18 mouse cellular contexts compared by ENCODE assay signal in the genomic region with DNA sequence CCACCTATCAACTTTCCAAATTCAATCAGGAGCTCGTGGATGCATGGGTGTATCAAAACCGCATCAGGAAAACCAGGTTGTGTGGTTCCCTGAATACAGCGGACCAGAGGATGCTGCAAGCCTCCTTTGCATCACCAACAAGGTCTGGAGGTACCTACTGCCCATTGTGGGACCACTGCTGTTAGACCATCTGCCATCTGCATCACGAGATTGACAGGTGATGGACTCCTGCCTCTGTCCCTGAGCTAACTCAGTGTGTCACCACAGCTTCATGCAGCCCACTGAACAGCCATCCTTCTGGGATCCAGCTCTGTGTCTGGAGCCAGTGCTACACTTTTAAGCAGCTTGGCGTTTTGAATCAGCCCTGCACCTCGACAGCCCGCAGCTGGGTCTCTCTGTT.
"Had no signal": no experiment of that assay in that cellular context is flagged by ENCODE, and none has a peak within 500 bp of the region (broad histone marks: within the 10 kb centered on the region; RNA-seq: fewer than 3 reads in every experiment).

No protein-coding gene starts in this region.

- H3K36me3 ChIP-seq: midbrain, embryonic 13.5 days; midbrain, embryonic 15.5 days; neural tube, embryonic 13.5 days; neural tube, embryonic 15.5 days had no signal

- H3K27me3 ChIP-seq: midbrain, embryonic 15.5 days; neural tube, embryonic 13.5 days; neural tube, embryonic 15.5 days had no signal

- H3K9ac ChIP-seq: lung, embryonic 14.5 days; midbrain, embryonic 13.5 days; midbrain, embryonic 15.5 days; neural tube, embryonic 13.5 days; neural tube, embryonic 15.5 days had no signal

- H3K4me3 ChIP-seq: midbrain, embryonic 13.5 days; midbrain, embryonic 15.5 days; myocyte; neural tube, embryonic 13.5 days; neural tube, embryonic 15.5 days had no signal

- ATAC-seq: midbrain, embryonic 13.5 days; midbrain, embryonic 15.5 days had no signal

- H3K4me2 ChIP-seq: lung, embryonic 14.5 days; midbrain, embryonic 11.5 days; midbrain, embryonic 13.5 days; midbrain, embryonic 15.5 days; neural tube, embryonic 13.5 days; neural tube, embryonic 15.5 days had no signal

- H3K27ac ChIP-seq: midbrain, embryonic 13.5 days; midbrain, embryonic 15.5 days; neural tube, embryonic 13.5 days; neural tube, embryonic 15.5 days had no signal

- DNase-seq: lung, adult 18-20 months; lung, embryonic 14.5 days; lung, postnatal 10 days; lung, postnatal 4 days; retina, postnatal 1 day; right cerebral cortex, adult 18-20 months; right cerebral cortex, postnatal 25 days; right cerebral cortex, postnatal 4 days; spleen, adult 18-20 months; thymus, adult 18-20 months; thymus, postnatal 14 days; thymus, postnatal 36 days had no signal

- H3K9me3 ChIP-seq: midbrain, embryonic 13.5 days; midbrain, embryonic 15.5 days; neural tube, embryonic 13.5 days; neural tube, embryonic 15.5 days had no signal
